Mouse (Mus musculus) MEL (cell line): ENCODE results near the gene Gm20388. TPM values are rescaled to one million over a fixed set of nuclear protein-coding genes. Genes with fewer than 3 reads are reported as not detected.

Source experiments
- DNase-seq: peaks from one replicate; pipeline ENCODE4 v3.0.0; 2011; ENCODE audit warnings: low read depth, low spot score
- H3K27ac ChIP-seq: 2 replicates; pipeline ENCODE4 v1.5.1; 2012; ENCODE audit warnings: low read depth, mild to moderate bottlenecking, control low read depth, low read length, moderate library complexity; ENCODE audit not compliant: control insufficient read depth
- H3K27me3 ChIP-seq, 2 experiments: fragments of 150-350 bp in 1 of 2; sonication (generic) in 1 of 2; 2 replicates each; pipeline ENCODE4 v1.6.1; 2012; ENCODE audit warnings: low read length in 2 of 2, mild to moderate bottlenecking in 2 of 2, improper control_type of control experiment in 1 of 2, moderate library complexity in 1 of 2; ENCODE audit not compliant: insufficient read depth in 2 of 2, control insufficient read depth in 1 of 2
- H3K36me3 ChIP-seq, 2 experiments: 2 replicates each; pipeline ENCODE4 v1.6.1; 2012 to 2014; ENCODE audit warnings: low read length in 2 of 2, improper control_type of control experiment in 1 of 2, inconsistent platforms in 1 of 2, mild to moderate bottlenecking in 1 of 2; ENCODE audit not compliant: insufficient read depth in 2 of 2, control insufficient read depth in 1 of 2
- H3K4me1 ChIP-seq, 2 experiments: fragments of 150-350 bp in 1 of 2; sonication (generic) in 1 of 2; 2 replicates each; pipeline ENCODE4 v1.6.1; 2012; ENCODE audit warnings: low read length in 2 of 2, improper control_type of control experiment in 1 of 2, mild to moderate bottlenecking in 1 of 2; ENCODE audit not compliant: insufficient read depth in 2 of 2, control insufficient read depth in 1 of 2
- H3K4me3 ChIP-seq, 2 experiments: fragments of 150-350 bp in 1 of 2; sonication (generic) in 1 of 2; 2 replicates each; pipeline ENCODE4 v1.5.1; 2012; ENCODE audit warnings: low read depth in 2 of 2, low read length in 2 of 2, mild to moderate bottlenecking in 2 of 2, moderate library complexity in 2 of 2, control low read depth in 1 of 2, improper control_type of control experiment in 1 of 2; ENCODE audit not compliant: control insufficient read depth in 1 of 2, insufficient read depth in 1 of 2
- H3K79me2 ChIP-seq: 2 replicates; pipeline ENCODE4 v1.6.1; 2012; ENCODE audit warnings: mild to moderate bottlenecking, low read length, moderate library complexity; ENCODE audit not compliant: control insufficient read depth, poor library complexity, insufficient read depth
- H3K9ac ChIP-seq: 2 replicates; pipeline ENCODE4 v1.6.1; 2012; ENCODE audit warnings: low read depth, mild to moderate bottlenecking, control low read depth, low read length, moderate library complexity; ENCODE audit not compliant: control insufficient read depth, poor library complexity, severe bottlenecking
- H3K9me3 ChIP-seq: fragments of 150-350 bp; sonication (generic); replicated peaks from 2 replicates; pipeline ENCODE4 v1.6.1; 2012; ENCODE audit warnings: mild to moderate bottlenecking, low read length, improper control_type of control experiment, moderate library complexity; ENCODE audit not compliant: insufficient read depth
- CHD2 ChIP-seq: IDR thresholded peaks from 2 replicates; pipeline ENCODE4 v1.6.1; 2011; ENCODE audit warnings: low read length, improper control_type of control experiment
- HCFC1 ChIP-seq: IDR thresholded peaks from 2 replicates; pipeline ENCODE4 v1.6.1; 2012; ENCODE audit warnings: low read depth, mild to moderate bottlenecking, inconsistent platforms, low read length, improper control_type of control experiment, moderate library complexity
- JUND ChIP-seq: IDR thresholded peaks from 2 replicates; pipeline ENCODE4 v1.6.1; 2011; ENCODE audit warnings: low read depth, mild to moderate bottlenecking, improper control_type of control experiment, low read length
- MAFK ChIP-seq: IDR thresholded peaks from 2 replicates; pipeline ENCODE4 v1.6.1; 2011; ENCODE audit warnings: low read depth, mild to moderate bottlenecking, low read length, improper control_type of control experiment, borderline replicate concordance
- MAX ChIP-seq: IDR thresholded peaks from 2 replicates; pipeline ENCODE4 v1.6.1; 2011; ENCODE audit warnings: low read length, improper control_type of control experiment
- MXI1 ChIP-seq: IDR thresholded peaks from 2 replicates; pipeline ENCODE4 v1.6.1; 2011; ENCODE audit warnings: mild to moderate bottlenecking, low read depth, low read length, improper control_type of control experiment
- MYB ChIP-seq: IDR thresholded peaks from 2 replicates; pipeline ENCODE4 v1.6.1; 2011; ENCODE audit warnings: mild to moderate bottlenecking, low read depth, low read length, improper control_type of control experiment
- MYC ChIP-seq: IDR thresholded peaks from 2 replicates; pipeline ENCODE4 v1.6.1; 2011; ENCODE audit warnings: low read depth, mild to moderate bottlenecking, low read length, improper control_type of control experiment, moderate library complexity
- POLR2AphosphoS2 ChIP-seq: IDR thresholded peaks from 2 replicates; pipeline ENCODE4 v1.6.1; 2011; ENCODE audit warnings: low read length, improper control_type of control experiment
- POLR2AphosphoS5 ChIP-seq: IDR thresholded peaks from 2 replicates; pipeline ENCODE4 v1.6.1; 2012; ENCODE audit warnings: low read depth, borderline replicate concordance, mild to moderate bottlenecking, inconsistent platforms, low read length, moderate library complexity, mixed read lengths
- RAD21 ChIP-seq: IDR thresholded peaks from 2 replicates; pipeline ENCODE4 v1.6.1; 2011; ENCODE audit warnings: mild to moderate bottlenecking, low read depth, low read length, improper control_type of control experiment
- SIN3A ChIP-seq: IDR thresholded peaks from 2 replicates; pipeline ENCODE4 v1.6.1; 2012; ENCODE audit warnings: low read length, improper control_type of control experiment, inconsistent platforms
- TAL1 ChIP-seq: IDR thresholded peaks from 2 replicates; pipeline ENCODE4 v1.6.1; 2012; ENCODE audit warnings: mild to moderate bottlenecking, inconsistent platforms, low read length, moderate library complexity, mixed read lengths
- TCF12 ChIP-seq: IDR thresholded peaks from 2 replicates; pipeline ENCODE4 v1.6.1; 2014; ENCODE audit warnings: low read depth, mild to moderate bottlenecking, inconsistent platforms, low read length, improper control_type of control experiment, moderate library complexity
- USF1 ChIP-seq: IDR thresholded peaks from 2 replicates; pipeline ENCODE4 v1.6.1; 2014; ENCODE audit warnings: low read depth, mild to moderate bottlenecking, inconsistent platforms, low read length, improper control_type of control experiment, moderate library complexity
- USF2 ChIP-seq, 2 experiments: IDR thresholded peaks; 2 replicates each; pipeline ENCODE4 v1.6.1; 2011 to 2012; ENCODE audit warnings: improper control_type of control experiment in 2 of 2, low read length in 2 of 2, borderline replicate concordance in 1 of 2, inconsistent platforms in 1 of 2, low read depth in 1 of 2, mild to moderate bottlenecking in 1 of 2; ENCODE audit not compliant: insufficient read depth in 1 of 2
- ZC3H11A ChIP-seq: IDR thresholded peaks from 2 replicates; pipeline ENCODE4 v1.6.1; 2012; ENCODE audit warnings: low read depth, mild to moderate bottlenecking, inconsistent platforms, low read length, improper control_type of control experiment
- ZMIZ1 ChIP-seq: IDR thresholded peaks from 2 replicates; pipeline ENCODE4 v1.6.1; 2012; ENCODE audit warnings: low read depth, mild to moderate bottlenecking, inconsistent platforms, low read length, improper control_type of control experiment, moderate library complexity
- polyA plus RNA-seq, 2 experiments: library from polyadenylated mRNA; stranded (reverse) in 1 of 2; unstranded in 1 of 2; fragments of >175 nt in 1 of 2; fragments of >200 nt in 1 of 2; gene quantifications; 2 replicates each; pipeline versions ENCODE4 v1.2.1 to v1.2.4; 2012; ENCODE audit warnings: low replicate concordance in 2 of 2, low read depth in 1 of 2; ENCODE audit not compliant: insufficient read length in 2 of 2, insufficient read depth in 1 of 2, missing spikeins in 1 of 2
- total RNA-seq: library from RNA; depleted of rRNA; stranded (reverse); fragments of 300-350 nt; gene quantifications from 2 replicates; pipeline ENCODE4 v1.2.3, GENCODE M21; 2012

The Gm20388 gene
- total and polyA plus RNA-seq, 3 experiments: 11.1 to 17.8 TPM; not detected in 1

DNA sequence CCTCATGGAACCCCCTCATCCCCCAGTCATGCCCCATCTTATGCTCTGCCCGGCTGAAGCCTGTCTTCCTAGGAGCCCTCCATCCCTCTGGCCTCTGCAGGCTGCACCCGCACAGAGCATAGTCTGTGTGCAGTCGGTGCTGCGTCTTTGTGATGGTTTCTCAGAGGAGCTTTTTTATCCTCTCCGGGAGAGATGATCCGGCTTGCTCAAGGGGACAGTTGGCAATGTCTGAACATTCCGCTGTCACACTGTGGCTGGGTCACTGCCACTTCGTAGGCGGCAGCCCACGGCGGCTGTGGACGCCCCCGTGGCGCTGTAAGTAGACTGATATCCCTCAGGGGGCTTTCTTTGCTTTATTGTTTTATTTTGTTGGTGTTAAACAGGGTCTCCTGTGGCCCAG is 500.4 kb downstream of the Gm20388 start:
- TF ChIP-seq MXI1 (no peak), MAFK (no peak), SIN3A (no peak), ZMIZ1 (no peak), USF1 (no peak), MYC (no peak), RAD21 (no peak), MAX (no peak), USF2 (IDR thresholded peaks at IDR 0.05; ENCODE audit: borderline replicate concordance in 1 of 2, insufficient read depth in 1 of 2, low read depth in 1 of 2, low read length in 2 of 2) (no peak), POLR2AphosphoS5 (no peak), ZC3H11A (no peak), HCFC1 (no peak)
- Histone ChIP-seq H3K36me3 (no peaks in the 10 kb centered on the region), H3K27me3 (no peaks in the 10 kb centered on the region), H3K27ac (no peak overlapping the region), H3K4me3 (no peak overlapping the region), H3K4me1 (0 out of 4 replicates have a peak, but pooled peaks cover 0 to 3% of the 10 kb centered on the region in 2 experiments), H3K9me3 (no peaks in the 10 kb centered on the region), H3K9ac (no peak overlapping the region), H3K79me2 (no peaks in the 10 kb centered on the region)
- no peak for DNase-seq

GRCm38 (mm10) chr8:120411862-120412261 is 501.2 kb downstream of the Gm20388 start:
- no peak overlapping the region for H3K4me3 ChIP-seq
- no peaks in the 10 kb centered on the region for H3K27me3 ChIP-seq
- DNase-seq: no peak
- H3K9ac ChIP-seq: no peak overlapping the region
- no peaks in the 10 kb centered on the region for H3K79me2 ChIP-seq
- 0 out of 4 replicates have a peak, but pooled peaks cover 0 to 3% of the 10 kb centered on the region in 2 experiments for H3K4me1 ChIP-seq
- no peak overlapping the region for H3K27ac ChIP-seq
- TF ChIP-seq POLR2AphosphoS2 (no peak), TCF12 (no peak), JUND (no peak), TAL1 (no peak), MYB (no peak), CHD2 (no peak)
- TF ChIP-seq, all 39 proteins: peak for 0
- H3K36me3 ChIP-seq: no peaks in the 10 kb centered on the region
- no peaks in the 10 kb centered on the region for H3K9me3 ChIP-seq
